Mouse (Mus musculus) gonadal fat pad, adult 2 months (tissue): ENCODE measurements around the gene Ddx47. TPM values are rescaled to one million over a fixed set of nuclear protein-coding genes. Genes with fewer than 3 reads are reported as not detected.

Source experiments
- DNase-seq: peaks from one replicate; pipeline ENCODE4 v3.0.0-alpha.2; 2012; ENCODE audit warnings: low read depth
- polyA plus RNA-seq: library from polyadenylated mRNA; depleted of rRNA; stranded (reverse); fragments of >200 nt; gene quantifications from 2 replicates; pipeline ENCODE4 v1.2.3, GENCODE M21; 2012; rRNA removed

Gene Ddx47
- polyA plus RNA-seq, 1 experiment: 42.1 TPM

- no peak for DNase-seq
Measured at GRCm38 (mm10) chr6:135070347-135070746, 58.9 kb downstream of the Ddx47 start.

Other genes starting within 250 kb of the Ddx47 start
- gene Dusp16, start 219.0 kb upstream of the Ddx47 start, polyA plus RNA-seq: 11.4 and 14.1 TPM in 2 replicates
- gene Crebl2, start 181.5 kb upstream of the Ddx47 start, polyA plus RNA-seq: 17.4 and 18.0 TPM in 2 replicates
- 7.1 and 8.5 TPM in 2 replicates for gene Gpr19, start 113.0 kb upstream of the Ddx47 start, polyA plus RNA-seq
- 10.9 and 20.8 TPM in 2 replicates for gene Cdkn1b, start 91.2 kb upstream of the Ddx47 start, polyA plus RNA-seq
- 2.6 and 2.7 TPM in 2 replicates for gene Apold1, start 29.9 kb upstream of the Ddx47 start, polyA plus RNA-seq
- 2.8 and 4.7 TPM in 2 replicates for gene Gprc5a, start 54.0 kb downstream of the Ddx47 start, polyA plus RNA-seq
- gene Gprc5d, start 106.7 kb downstream of the Ddx47 start, polyA plus RNA-seq: 0.12 TPM in 1 of 2 replicates, not detected in the other
- 16.7 and 18.9 TPM in 2 replicates for gene Fam234b, start 186.4 kb downstream of the Ddx47 start, polyA plus RNA-seq
- gene Hebp1, start 186.4 kb downstream of the Ddx47 start, polyA plus RNA-seq: 72.8 and 134 TPM in 2 replicates
- 34.3 and 36.9 TPM in 2 replicates for gene Gsg1, start 242.7 kb downstream of the Ddx47 start, polyA plus RNA-seq